ENCODE assay signal across 7 mouse cellular contexts in genomic region chr11:96536146-96536545, GRCm38 (mm10).
DNase-seq lines count a peak whose midpoint lies in the region; ATAC-seq and TF ChIP-seq lines count a peak whose summit lies in the region.

No protein-coding gene starts in this region.

- no peaks in the 10 kb centered on the region for H3K27me3 ChIP-seq in liver, embryonic 14.5 days (ENCODE audit: control insufficient read depth, insufficient read depth, low read length)
- H3K27me3 ChIP-seq in liver, embryonic 11.5 days (replicated peaks; ENCODE audit: control insufficient read depth, insufficient read depth, low read length), result peaks cover 4% of the 10 kb centered on the region; the same call in 1 of the 2 replicates
- 0 out of 2 replicates have a peak, but pooled peaks cover 2% of the 10 kb centered on the region for H3K27me3 ChIP-seq in G1E (ENCODE audit: insufficient read depth, low read length)

- no peaks in the 10 kb centered on the region for H3K36me3 ChIP-seq in liver, embryonic 14.5 days (replicated peaks; ENCODE audit: control insufficient read depth, insufficient read depth, low read depth)
- H3K36me3 ChIP-seq in liver, embryonic 11.5 days (ENCODE audit: control insufficient read depth, insufficient read depth, low read length), result no peaks in the 10 kb centered on the region
- no peaks in the 10 kb centered on the region for H3K36me3 ChIP-seq in G1E (replicated peaks)

- H3K9ac ChIP-seq in liver, embryonic 14.5 days (replicated peaks), result no peak overlapping the region
- H3K9ac ChIP-seq in liver, embryonic 11.5 days (ENCODE audit: low read depth, low read length), result no peak overlapping the region

- 22% methylated on average over 5 of the region's 5 CpGs for WGBS in liver, embryonic 14.5 days (ENCODE audit: insufficient replicate concordance)
- 25% methylated on average over 5 of the region's 5 CpGs for WGBS in liver, embryonic 11.5 days

- no peak for ATAC-seq in liver, embryonic 14.5 days (ENCODE audit: insufficient read depth)
- no peak for ATAC-seq in liver, embryonic 11.5 days (replicated peaks; ENCODE audit: low FRiP score)
- no peak for ATAC-seq in G1E (ENCODE audit: extremely low read depth, insufficient number of reproducible peaks, low FRiP score, poor library complexity, severe bottlenecking)

- peak; percentile 71 for TF ChIP-seq CTCF in liver, embryonic 14.5 days (IDR thresholded peaks at IDR 0.05; ENCODE audit: low read depth)
- peak; percentile 61; the same call in 1 of the 2 replicates for TF ChIP-seq CTCF in G1E (IDR thresholded peaks at IDR 0.05; ENCODE audit: low read depth, low read length)
- TF ChIP-seq CTCF in brain, embryonic 14.5 days (IDR thresholded peaks at IDR 0.05; ENCODE audit: borderline replicate concordance, extremely low read depth, insufficient read depth, insufficient read length), result peak; percentile 83; the same call in 1 of the 2 replicates

- no peak overlapping the region for H3K4me3 ChIP-seq in liver, embryonic 14.5 days (ENCODE audit: insufficient read depth in 1 of 2, low read depth in 2 of 2, low read length in 2 of 2)
- H3K4me3 ChIP-seq in liver, embryonic 11.5 days (ENCODE audit: low read depth, low read length), result no peak overlapping the region
- H3K4me3 ChIP-seq in G1E (ENCODE audit: low read depth, low read length), result no peak overlapping the region

- no peaks in the 10 kb centered on the region for H3K4me1 ChIP-seq in liver, embryonic 14.5 days (replicated peaks; ENCODE audit: control insufficient read depth in 2 of 2, insufficient read depth in 2 of 2, low read length in 1 of 2)
- H3K4me1 ChIP-seq in liver, embryonic 11.5 days (replicated peaks; ENCODE audit: control insufficient read depth, insufficient read depth, low read length), result no peaks in the 10 kb centered on the region
- no peaks in the 10 kb centered on the region for H3K4me1 ChIP-seq in G1E (ENCODE audit: insufficient read depth, low read depth, low read length)

- no peak for TF ChIP-seq POLR2A in brain, embryonic 14.5 days (IDR thresholded peaks at IDR 0.05; ENCODE audit: borderline replicate concordance, extremely low read depth, insufficient read depth, insufficient read length, poor library complexity, severe bottlenecking)

- no peak overlapping the region for H3K27ac ChIP-seq in liver, embryonic 14.5 days
- H3K27ac ChIP-seq in liver, embryonic 11.5 days (ENCODE audit: low read depth, low read length), result no peak overlapping the region

- no peak overlapping the region for H3K4me2 ChIP-seq in liver, embryonic 14.5 days (ENCODE audit: low read depth)
- no peak overlapping the region for H3K4me2 ChIP-seq in liver, embryonic 11.5 days

- TF ChIP-seq EP300 in liver, embryonic 14.5 days (IDR thresholded peaks at IDR 0.05; ENCODE audit: low read depth), result no peak

- no peaks in the 10 kb centered on the region for H3K9me3 ChIP-seq in liver, embryonic 14.5 days (ENCODE audit: control insufficient read depth, low read length)
- no peaks in the 10 kb centered on the region for H3K9me3 ChIP-seq in liver, embryonic 11.5 days (ENCODE audit: control insufficient read depth, low read length)
- no peaks in the 10 kb centered on the region for H3K9me3 ChIP-seq in G1E (replicated peaks)

- DNase-seq in liver, embryonic 14.5 days (ENCODE audit: low read depth in 3 of 3, low spot score in 3 of 3), result no peak
- no peak for DNase-seq in liver, embryonic 11.5 days (ENCODE audit: low spot score)
- no peak for DNase-seq in G1E (ENCODE audit: low spot score)
- peak; percentile 71 for DNase-seq in brain, embryonic 14.5 days (ENCODE audit: low read depth)
- peak; percentile 37 for DNase-seq in kidney, adult 11 months
- DNase-seq in lung, postnatal 10 days, result peak; percentile 65
- DNase-seq in thymus, postnatal 25 days, result peak; percentile 51

Comparison
In these comparisons a context has a peak if more than half of its experiments do, and no peak if none do; other contexts are left out.
1. DNase-seq: peak in brain, embryonic 14.5 days (single experiment), kidney, adult 11 months (single experiment), lung, postnatal 10 days (single experiment) and thymus, postnatal 25 days (single experiment); none in liver, embryonic 14.5 days (0 of 3), liver, embryonic 11.5 days (single experiment) and G1E (single experiment).
2. Peak in every context shown above with its lines, with median percentiles within 50 percentile points of each other: CTCF ChIP-seq.